Comparison of ENCODE assay signal across 23 mouse cellular contexts in the genomic region with DNA sequence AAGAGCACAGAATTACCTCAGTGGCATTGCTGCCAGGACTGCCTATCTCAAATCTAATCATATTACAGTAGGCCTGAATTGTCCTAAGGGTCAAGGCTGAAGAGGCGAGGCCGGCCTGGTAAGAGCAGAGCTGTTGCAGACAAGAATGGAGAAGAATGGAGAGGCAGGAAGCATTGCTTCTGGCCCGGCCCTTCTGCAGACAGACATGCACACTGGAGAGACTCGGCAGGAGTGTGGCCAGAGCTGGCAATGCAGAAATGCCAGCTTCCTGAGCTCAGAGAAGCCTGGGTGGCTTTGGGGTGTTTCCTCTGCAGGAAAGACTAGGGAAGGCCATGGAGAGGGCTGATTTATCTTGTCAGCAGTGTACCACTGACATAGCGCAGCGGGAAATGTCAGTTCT. TPM values are rescaled to one million over a fixed set of nuclear protein-coding genes. Genes with fewer than 3 reads are reported as not detected.
DNase-seq lines count a peak whose midpoint lies in the region; ATAC-seq and TF ChIP-seq lines count a peak whose summit lies in the region.
"Had no signal": no experiment of that assay in that cellular context is flagged by ENCODE, and none has a peak within 500 bp of the region (broad histone marks: within the 10 kb centered on the region; RNA-seq: fewer than 3 reads in every experiment).

No protein-coding gene starts in this region.

- H3K27me3 ChIP-seq in forebrain, embryonic 15.5 days: no peaks in the 10 kb centered on the region
- H3K27me3 ChIP-seq: limb, embryonic 13.5 days had no signal

- no peak overlapping the region for H3K4me2 ChIP-seq in forebrain, embryonic 15.5 days (replicated peaks)
- H3K4me2 ChIP-seq: embryonic facial prominence, embryonic 12.5 days; limb, embryonic 13.5 days had no signal

- no peaks in the 10 kb centered on the region for H3K9me3 ChIP-seq in forebrain, embryonic 15.5 days
- H3K9me3 ChIP-seq: embryonic facial prominence, embryonic 12.5 days; heart, embryonic 10.5 days; limb, embryonic 13.5 days; megakaryocyte, embryonic 14.5 days had no signal

- no peaks in the 10 kb centered on the region for H3K36me3 ChIP-seq in forebrain, embryonic 15.5 days
- H3K36me3 ChIP-seq: embryonic facial prominence, embryonic 12.5 days; heart, embryonic 10.5 days; limb, embryonic 13.5 days had no signal

- peaks cover 4% of the 10 kb centered on the region; the same call in 1 of the 2 replicates for H3K4me1 ChIP-seq in bone marrow, adult 2 months (ENCODE audit: control insufficient read depth, insufficient read depth, low read length)
- H3K4me1 ChIP-seq in forebrain, embryonic 15.5 days: 0 out of 2 replicates have a peak, but pooled peaks cover 6% of the 10 kb centered on the region

- no peak for DNase-seq in cerebellum, postnatal 4 days (ENCODE audit: low spot score in 2 of 2)
- peak; percentile 52 to 59 for DNase-seq in cerebellum, postnatal 10 days
- DNase-seq: B cell, adult 2 months; gastrocnemius, postnatal 25 days; heart, postnatal 10 days; kidney, adult 8-10 months; kidney, postnatal 4 days; retina, postnatal 1 day; right cerebral cortex, postnatal 4 days; thymus, postnatal 25 days had no signal

- H3K9ac ChIP-seq in forebrain, embryonic 15.5 days (replicated peaks): no peak overlapping the region
- H3K9ac ChIP-seq: embryonic facial prominence, embryonic 12.5 days; limb, embryonic 13.5 days; liver, embryonic 14.5 days had no signal

- H3K27ac ChIP-seq in bone marrow, adult 2 months (ENCODE audit: control insufficient read depth, insufficient read depth, low read depth, low read length, poor library complexity): 0 out of 2 replicates have a peak overlapping the region, but pooled peaks have one; percentile 21
- H3K27ac ChIP-seq in forebrain, embryonic 15.5 days (replicated peaks): no peak overlapping the region
- H3K27ac ChIP-seq: embryonic facial prominence, embryonic 12.5 days; heart, embryonic 10.5 days; limb, embryonic 13.5 days; liver, embryonic 14.5 days had no signal

- 38% methylated on average over 6 of the region's 6 CpGs for WGBS in bone marrow, adult 2 months
- 84% methylated on average over 6 of the region's 6 CpGs for WGBS in forebrain, embryonic 15.5 days

- H3K4me3 ChIP-seq in bone marrow, adult 2 months (replicated peaks; ENCODE audit: control insufficient read depth, low read depth, low read length): no peak overlapping the region
- H3K4me3 ChIP-seq in forebrain, embryonic 15.5 days: no peak overlapping the region
- H3K4me3 ChIP-seq: embryonic facial prominence, embryonic 12.5 days; heart, embryonic 10.5 days; limb, embryonic 13.5 days had no signal

- peak; percentile 43; the same call in 1 of the 2 replicates for ATAC-seq in cerebellum, adult (ENCODE audit: insufficient number of reproducible peaks, low FRiP score, low TSS enrichment)
- ATAC-seq in megakaryocyte progenitor cell, adult 5-6 weeks (replicated peaks; ENCODE audit: poor library complexity): peak; percentile 18
- ATAC-seq in forebrain, embryonic 15.5 days (replicated peaks): no peak
- no peak for ATAC-seq in inflammation-experienced regulatory T-cells, adult 6 months
- ATAC-seq: hindbrain, embryonic 16.5 days; midbrain, embryonic 16.5 days had no signal

- TF ChIP-seq CTCF in bone marrow, adult 2 months (IDR thresholded peaks at IDR 0.05; ENCODE audit: control insufficient read depth, insufficient read depth, low read length): no peak

- TF ChIP-seq POLR2A in bone marrow, adult 2 months (IDR thresholded peaks at IDR 0.05; ENCODE audit: borderline replicate concordance, control insufficient read depth, low read depth, low read length): no peak

RNA-seq across cellular contexts. Expression of a gene that starts 4.7 kb away (rescaled TPM):
- not detected in 2 replicates for polyA plus RNA-seq in bone marrow, adult 2 months (2011; ENCODE audit: insufficient read depth, insufficient read length, low replicate concordance, missing spikeins)
- 0.12 and 0.34 TPM in 2 replicates for total RNA-seq in megakaryocyte progenitor cell, adult 5-6 weeks (2015)
- 0.25 and 0.74 TPM in 2 replicates for total RNA-seq in megakaryocyte progenitor cell, adult 5-6 weeks (2017)
- polyA plus RNA-seq in forebrain, embryonic 15.5 days (2015; fragmentation: Nextera tagmentation; extraction: Ambion mirVana): 0.34 and 0.59 TPM in 2 replicates
- polyA plus RNA-seq in inflammation-experienced regulatory T-cells, adult 6 months (2017; shearing (Covaris generic)): under 1 TPM in 2 of 3 experiments, not detected in 1; 0.15 to 0.26 TPM
- total RNA-seq: gastrocnemius, postnatal 25 days; heart, postnatal 10 days had no signal
- polyA plus RNA-seq: lung, embryonic 16.5 days had no signal

RNA-seq across cellular contexts. Expression of a gene that starts 17.2 kb away (rescaled TPM):
- 14.1 and 40.9 TPM in 2 replicates for polyA plus RNA-seq in bone marrow, adult 2 months (2011; ENCODE audit: insufficient read depth, insufficient read length, low replicate concordance, missing spikeins)
- 420 and 495 TPM in 2 replicates for total RNA-seq in megakaryocyte progenitor cell, adult 5-6 weeks (2015)
- total RNA-seq in megakaryocyte progenitor cell, adult 5-6 weeks (2017): 530 and 572 TPM in 2 replicates
- polyA plus RNA-seq in forebrain, embryonic 15.5 days (2015; fragmentation: Nextera tagmentation; extraction: Ambion mirVana): 6.8 and 10.2 TPM in 2 replicates
- 100 to 1,000 TPM; 155 to 201 (median 196) TPM for polyA plus RNA-seq in inflammation-experienced regulatory T-cells, adult 6 months (2017; shearing (Covaris generic))

Comparison
In these comparisons a context has a peak if more than half of its experiments do, and no peak if none do; other contexts are left out.
1. DNase-seq: peak in cerebellum, postnatal 10 days (2 of 2); none in cerebellum, postnatal 4 days (0 of 2).
2. ATAC-seq: peak in cerebellum, adult (single experiment) and megakaryocyte progenitor cell, adult 5-6 weeks (single experiment); none in forebrain, embryonic 15.5 days (single experiment) and inflammation-experienced regulatory T-cells, adult 6 months (single experiment).